Mouse (Mus musculus) liver, postnatal 0 days (tissue): ENCODE data around the gene 4930447C04Rik.

Source experiments
- CTCF ChIP-seq: sonication (generic); IDR thresholded peaks from 2 replicates; pipeline ENCODE4 v1.5.1; 2016; ENCODE audit warnings: antibody characterized with exemption, low read depth
- EP300 ChIP-seq: IDR thresholded peaks from 2 replicates; pipeline ENCODE4 v1.6.1; 2016; ENCODE audit warnings: antibody characterized with exemption, low read depth, mild to moderate bottlenecking

DNA sequence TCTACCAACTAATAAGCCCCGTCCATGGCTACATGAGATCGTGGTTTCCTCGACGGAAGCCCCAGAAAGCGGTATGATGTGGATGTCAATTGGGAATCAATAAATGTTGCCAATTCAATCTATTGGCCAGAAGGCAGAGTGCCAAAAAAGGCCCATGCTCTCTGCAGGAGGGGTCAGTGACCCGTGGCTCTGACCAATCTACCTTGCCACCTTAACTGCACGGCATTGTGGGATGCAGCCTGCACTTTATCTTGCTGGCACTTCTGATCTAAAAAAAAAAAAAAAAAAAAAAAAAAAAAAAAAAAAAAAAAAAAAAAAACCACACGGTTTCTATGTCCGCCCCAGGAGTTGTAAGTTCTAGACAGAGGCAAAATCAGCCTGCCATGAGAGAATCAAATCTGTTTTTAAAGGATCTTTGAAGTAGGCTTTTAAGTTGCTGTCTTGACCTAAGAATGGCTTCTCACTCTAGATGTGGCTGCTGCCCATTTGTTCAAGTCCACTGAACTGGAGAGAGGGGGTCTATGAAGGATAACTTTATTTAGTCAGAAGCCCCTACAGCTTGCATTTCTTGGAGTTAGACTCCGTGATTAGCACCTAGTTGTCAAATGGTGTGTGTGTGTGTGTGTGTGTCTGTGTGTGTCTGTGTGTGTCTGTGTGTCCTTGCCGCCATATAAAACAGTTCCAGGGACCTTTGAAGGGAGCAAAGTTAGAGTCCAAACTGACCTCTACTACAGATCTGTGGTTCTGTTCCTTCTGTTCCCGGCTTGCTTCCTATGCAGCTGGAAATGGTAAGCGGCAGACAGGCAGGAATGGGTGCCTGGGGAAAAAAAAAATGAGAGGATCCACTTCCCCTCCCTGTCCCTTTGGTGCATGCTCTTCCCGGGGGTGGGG lies 1.7 kb downstream of the 4930447C04Rik start:
- TF ChIP-seq EP300 (no peak), CTCF (no peak)
